Mouse (Mus musculus) liver, adult 2 months (tissue): Measurements from ENCODE around the gene Skp2.

Experiments
- CTCF ChIP-seq: fragments of 200-500 bp; IDR thresholded peaks from 2 replicates; pipeline ENCODE4 v1.5.1; 2011; ENCODE audit warnings: low read depth, low read length, control low read depth
- POLR2A ChIP-seq: fragments of 200-500 bp; IDR thresholded peaks from 2 replicates; pipeline ENCODE4 v1.6.1; 2011; ENCODE audit warnings: low read length, control low read depth; ENCODE audit not compliant: insufficient read depth; ENCODE audit errors: extremely low read depth

GRCm38 (mm10) chr15:9198421-9198820, 43.2 kb upstream of the Skp2 start:
- TF ChIP-seq CTCF (no peak), POLR2A (no peak)
